Mouse (Mus musculus) B cell, adult 2 months (primary cell): Measurements from ENCODE around the gene Olfr801.

ENCODE experiments used
- DNase-seq, 2 experiments: peaks; one replicate each; pipeline ENCODE4 v3.0.0; 2022

Olfr801 gene

GRCm38 (mm10) chr10:129673765-129674164, at the start of gene Olfr801:
TSS of gene Olfr801 (minus strand) at chr10:129673865.
- no peak for DNase-seq

DNA sequence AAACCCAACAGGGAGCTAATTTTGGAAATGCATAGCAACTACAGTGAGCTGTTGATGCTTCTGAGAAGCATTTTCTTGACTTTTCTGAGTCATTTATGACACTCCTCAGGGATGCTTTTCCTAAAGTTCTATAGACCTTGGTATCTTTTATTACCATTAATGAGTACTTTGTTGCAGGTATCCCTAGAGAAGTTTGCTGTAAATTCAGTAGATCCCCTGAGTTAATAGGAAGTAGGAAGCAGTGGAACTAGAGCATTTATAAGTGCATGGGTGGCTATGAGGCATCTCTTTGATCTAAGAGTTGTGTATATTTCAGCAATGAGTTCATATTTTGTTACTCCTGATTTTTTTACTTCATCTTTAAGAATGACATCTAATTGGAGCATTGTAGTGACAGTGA, 29.2 kb upstream of the Olfr801 start, which contains the start of gene Olfr804:
TSS of gene Olfr804 (plus strand) at position 301 of the 400 bp plus-strand sequence.
- no peak for DNase-seq

DNA sequence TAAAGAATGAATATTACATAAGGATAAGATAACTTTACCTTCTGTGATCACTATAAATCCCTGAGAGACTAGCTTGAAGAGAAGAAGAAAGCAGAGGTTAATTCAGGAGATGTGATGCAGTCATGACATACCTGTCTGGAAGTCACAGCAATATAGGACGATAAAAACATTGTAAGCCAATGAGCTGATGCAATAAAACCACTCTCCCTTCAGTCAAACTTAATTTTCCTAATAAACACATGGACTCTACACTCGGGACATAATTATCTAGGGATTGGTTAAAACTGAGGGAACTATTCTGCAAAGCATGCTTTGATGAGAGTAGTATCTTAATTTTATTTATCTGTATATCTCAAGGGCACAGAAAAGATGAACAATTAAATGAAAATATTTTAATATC, 20.5 kb upstream of the Olfr801 start, which contains the start of gene Olfr803:
TSS of gene Olfr803 (minus strand) at position 101 of the 400 bp plus-strand sequence.
- DNase-seq = no peak

DNA sequence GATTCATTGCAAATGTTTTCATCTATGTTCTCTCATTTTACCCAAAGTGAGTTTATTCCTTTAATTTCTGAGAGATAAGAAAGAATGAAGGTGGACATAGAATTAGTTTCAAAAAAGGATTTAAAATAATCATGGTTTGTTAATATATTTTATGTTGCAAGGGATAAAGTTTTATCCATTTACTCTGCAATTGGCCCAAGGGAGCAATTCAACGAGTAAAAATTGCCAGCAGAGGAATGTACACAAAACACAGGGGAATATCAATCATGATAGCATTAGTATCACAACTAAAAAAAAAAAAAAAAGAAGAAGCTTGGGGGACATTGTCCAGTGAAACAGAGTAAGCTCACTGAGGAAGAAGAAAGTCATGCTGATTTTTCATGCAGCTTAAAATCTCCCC, 14.4 kb upstream of the Olfr801 start, which contains the start of gene Olfr802:
TSS of gene Olfr802 (minus strand) at position 101 of the 400 bp plus-strand sequence.
- DNase-seq = no peak

DNA sequence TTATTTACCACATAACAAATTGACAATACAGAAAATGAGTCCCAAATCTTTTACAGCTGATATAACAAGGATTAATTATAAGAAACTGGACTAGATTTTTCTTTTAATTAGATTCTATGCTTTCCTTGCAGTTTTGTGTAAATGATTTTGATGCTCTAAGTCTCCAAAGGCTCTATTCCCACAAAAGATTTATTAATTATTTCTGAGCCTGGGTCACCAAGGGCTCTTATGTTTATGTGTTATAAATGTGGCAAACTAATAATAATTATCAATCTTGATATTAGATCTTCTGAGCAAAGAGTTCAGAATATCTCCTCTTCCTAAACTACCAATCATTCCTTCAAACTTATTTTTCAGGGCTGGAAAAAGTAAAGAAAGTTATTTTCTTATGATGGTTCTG, 16.3 kb downstream of the Olfr801 start, which contains the start of gene Olfr800:
TSS of gene Olfr800 (plus strand) at position 301 of the 400 bp plus-strand sequence.
- no peak for DNase-seq

GRCm38 (mm10) chr10:129651763-129652162, 21.9 kb downstream of the Olfr801 start:
- no peak for DNase-seq

GRCm38 (mm10) chr10:129637184-129637583, 36.5 kb downstream of the Olfr801 start, which contains the start of gene Olfr799:
TSS of gene Olfr799 (plus strand) at chr10:129637484.
- no peak for DNase-seq

GRCm38 (mm10) chr10:129627834-129628233, 45.8 kb downstream of the Olfr801 start, which contains the start of gene Olfr798:
TSS of gene Olfr798 (minus strand) at chr10:129627934.
- DNase-seq = no peak

DNA sequence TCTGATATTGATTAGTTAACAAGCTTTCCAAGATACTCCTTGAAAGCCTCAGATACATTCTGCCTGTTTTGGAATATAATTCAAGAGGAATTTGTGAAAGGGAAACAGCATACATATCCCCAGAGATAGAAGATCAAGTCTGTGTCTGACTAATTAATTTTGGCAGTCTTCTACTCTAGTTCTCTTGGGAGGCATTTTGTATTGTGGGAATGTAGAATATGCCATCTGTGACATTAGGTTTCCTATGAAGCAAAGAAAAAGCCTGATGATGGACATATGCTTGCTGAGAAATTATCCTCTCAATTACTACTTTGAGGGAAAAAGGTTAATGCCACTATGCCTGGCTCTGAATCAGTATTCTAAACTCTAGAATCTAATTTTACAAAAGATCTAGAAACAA, 50.4 kb downstream of the Olfr801 start:
- DNase-seq = no peak

DNA sequence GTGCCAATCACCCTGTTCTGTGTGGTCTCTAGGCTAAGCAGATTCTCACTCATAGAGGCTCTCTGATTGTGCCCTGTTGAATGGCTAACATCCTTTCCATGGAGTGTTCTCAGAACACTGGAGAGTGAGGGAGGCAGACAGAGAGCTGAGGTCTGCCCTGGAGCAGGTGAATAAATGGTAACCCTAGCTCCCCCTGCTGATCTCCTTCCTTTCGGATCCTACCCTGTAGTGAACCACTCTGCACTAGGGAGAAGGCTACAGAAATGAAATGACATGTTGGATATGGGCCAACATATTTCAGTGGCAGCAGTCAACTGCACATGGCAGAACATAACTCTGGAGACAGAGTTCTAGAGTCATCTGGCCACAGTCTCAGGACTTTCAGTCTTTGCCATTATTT, 51.9 kb downstream of the Olfr801 start:
- DNase-seq = no peak
